Mouse (Mus musculus): Measurements from ENCODE around the gene Trem1. TPM values are rescaled to one million over a fixed set of nuclear protein-coding genes. Genes with fewer than 3 reads are reported as not detected.
A peak's percentile ranks its signal among the peaks of the same experiment; 100 is the strongest.

The Trem1 gene
- polyA plus RNA-seq, 1 experiment from 2014 or later = 0.06 TPM

DNA sequence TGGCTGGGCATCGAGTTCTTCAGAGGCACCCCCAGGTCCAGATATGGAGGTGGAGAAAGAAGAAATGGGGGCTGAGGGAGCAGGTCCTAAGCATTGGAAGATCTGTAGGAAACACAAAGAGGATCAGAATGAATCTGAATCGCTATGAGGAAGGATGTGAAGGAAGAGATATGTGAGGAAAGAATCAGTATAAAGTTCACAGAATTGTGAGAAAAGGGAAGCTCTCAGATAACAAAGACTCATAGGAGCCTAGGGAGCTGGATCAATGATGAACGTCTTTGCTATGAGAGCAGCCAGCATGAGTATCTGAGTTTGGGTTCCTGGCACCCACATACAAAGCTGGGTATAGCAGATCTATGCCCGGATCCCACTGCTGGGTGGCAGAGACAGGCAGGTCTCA, 37.3 kb downstream of the Trem1 start:
- ATAC-seq (ENCODE audit: insufficient number of reproducible peaks, low FRiP score, low TSS enrichment, low read depth) = no peak
- H3K9me3 ChIP-seq = no peaks in the 10 kb centered on the region
- 72% methylated on average over 4 of the region's 4 CpGs for WGBS
- no peaks in the 10 kb centered on the region for H3K27me3 ChIP-seq
- H3K36me3 ChIP-seq = no peaks in the 10 kb centered on the region
- no peak overlapping the region for H3K4me3 ChIP-seq
- H3K4me2 ChIP-seq = no peak overlapping the region
- no peaks in the 10 kb centered on the region for H3K4me1 ChIP-seq
- no peak overlapping the region for H3K27ac ChIP-seq
- H3K9ac ChIP-seq = no peak overlapping the region

DNA sequence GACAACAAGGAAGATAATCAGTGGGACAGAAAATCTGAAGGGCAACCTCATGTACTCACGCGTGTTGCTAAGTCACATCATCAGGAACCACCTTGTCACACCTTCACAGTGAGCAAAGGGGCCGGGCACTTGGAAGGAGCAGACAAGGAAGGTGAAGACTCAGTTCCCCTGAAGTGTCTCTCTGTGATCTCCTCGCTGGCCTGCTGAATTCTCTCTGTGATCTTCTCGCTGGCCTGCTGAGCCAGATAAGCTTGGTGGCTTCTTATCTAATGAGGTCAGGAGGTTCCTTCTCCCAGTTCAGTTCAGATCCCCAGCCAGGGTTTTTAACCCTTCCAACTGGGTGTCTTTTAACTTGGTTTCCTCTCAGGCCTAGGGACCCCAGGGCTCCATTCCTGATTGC, 39.6 kb downstream of the Trem1 start:
- Histone ChIP-seq H3K4me2 (no peak overlapping the region), H3K4me3 (no peak overlapping the region), H3K9me3 (no peaks in the 10 kb centered on the region), H3K9ac (no peak overlapping the region), H3K36me3 (no peaks in the 10 kb centered on the region), H3K27ac (no peak overlapping the region), H3K27me3 (no peaks in the 10 kb centered on the region), H3K4me1 (no peaks in the 10 kb centered on the region)
- no peak for ATAC-seq (ENCODE audit: insufficient number of reproducible peaks, low FRiP score, low TSS enrichment, low read depth)
- 71% methylated on average over 5 of the region's 5 CpGs for WGBS

DNA sequence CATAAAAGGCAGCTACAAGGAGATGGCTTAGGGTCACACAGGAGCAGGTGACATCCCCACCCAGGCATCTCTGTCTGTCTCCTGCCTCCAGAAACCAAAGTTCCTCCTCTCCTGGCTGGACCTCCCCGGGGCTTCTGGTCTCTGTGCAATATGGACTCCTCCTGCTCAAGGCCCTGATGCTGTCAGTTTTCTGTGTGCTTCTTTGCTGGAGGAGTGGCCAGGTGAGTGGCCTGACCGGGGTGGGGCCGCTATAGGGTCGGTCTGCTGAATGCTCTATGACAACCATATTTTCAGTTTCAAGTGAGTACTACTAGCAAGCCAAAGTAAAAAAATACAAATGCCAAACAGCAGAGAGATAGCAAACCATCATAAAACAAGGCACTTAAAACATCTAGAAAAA, 40.0 kb downstream of the Trem1 start:
- ATAC-seq (ENCODE audit: insufficient number of reproducible peaks, low FRiP score, low TSS enrichment, low read depth) = no peak
- no peak overlapping the region for H3K4me2 ChIP-seq

DNA sequence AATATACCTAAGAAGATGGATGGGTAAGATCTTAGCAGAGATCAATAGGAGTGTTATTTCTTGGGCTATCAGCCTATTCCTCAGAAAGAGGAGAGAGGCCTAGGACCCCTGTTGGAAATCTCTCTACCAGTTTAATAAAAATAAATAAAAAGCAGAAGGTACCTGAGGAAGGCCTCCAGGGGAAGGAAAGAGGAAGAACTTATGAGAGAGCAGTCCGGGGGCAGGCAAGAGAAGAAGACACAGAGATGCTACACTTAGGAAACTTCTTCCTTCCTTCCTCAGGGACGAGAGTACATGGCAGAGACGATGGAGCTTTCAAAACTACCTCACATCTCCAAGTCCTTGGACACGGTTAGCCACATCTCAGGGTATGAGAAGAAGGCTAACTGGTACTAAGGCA, 41.5 kb downstream of the Trem1 start:
- Histone ChIP-seq H3K9ac (no peak overlapping the region), H3K27ac (no peak overlapping the region), H3K27me3 (no peaks in the 10 kb centered on the region), H3K4me1 (no peaks in the 10 kb centered on the region), H3K4me3 (no peak overlapping the region), H3K9me3 (no peaks in the 10 kb centered on the region), H3K4me2 (no peak overlapping the region), H3K36me3 (no peaks in the 10 kb centered on the region)
- no peak for ATAC-seq (ENCODE audit: insufficient number of reproducible peaks, low FRiP score, low TSS enrichment, low read depth)
- 74% methylated on average over 4 of the region's 4 CpGs for WGBS

More for the DNA sequence above, 40.0 kb downstream of the Trem1 start:
- WGBS = 90% methylated on average over 4 of the region's 4 CpGs
- no peaks in the 10 kb centered on the region for H3K27me3 ChIP-seq
- no peak overlapping the region for H3K4me3 ChIP-seq
- no peaks in the 10 kb centered on the region for H3K9me3 ChIP-seq
- no peaks in the 10 kb centered on the region for H3K36me3 ChIP-seq
- no peak overlapping the region for H3K27ac ChIP-seq
- no peaks in the 10 kb centered on the region for H3K4me1 ChIP-seq
- no peak overlapping the region for H3K9ac ChIP-seq

DNA sequence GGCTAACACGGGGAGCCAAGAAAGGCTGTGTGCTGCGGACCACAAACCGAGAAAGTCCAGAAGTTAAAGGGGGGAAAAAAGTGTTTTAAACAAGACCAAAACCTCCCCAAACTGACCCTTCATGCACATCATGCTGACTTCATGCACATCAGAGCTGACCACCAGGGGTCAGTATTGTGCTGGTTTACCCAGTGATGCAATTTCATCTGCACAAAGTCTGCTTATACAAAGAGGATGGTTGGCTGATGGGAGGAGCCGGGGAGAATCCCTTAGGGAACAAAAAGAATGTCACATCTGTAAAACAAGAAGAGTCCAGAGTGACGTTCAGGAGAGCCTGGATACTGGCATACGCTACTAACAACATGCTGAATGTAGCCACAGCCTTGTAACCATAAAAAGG, 42.3 kb downstream of the Trem1 start:
- Histone ChIP-seq H3K9me3 (no peaks in the 10 kb centered on the region), H3K4me3 (no peak overlapping the region), H3K4me2 (no peak overlapping the region), H3K27ac (no peak overlapping the region), H3K9ac (no peak overlapping the region), H3K27me3 (no peaks in the 10 kb centered on the region), H3K4me1 (no peaks in the 10 kb centered on the region), H3K36me3 (no peaks in the 10 kb centered on the region)
- no peak for ATAC-seq (ENCODE audit: insufficient number of reproducible peaks, low FRiP score, low TSS enrichment, low read depth)
- WGBS = 35% methylated on average over 6 of the region's 6 CpGs

DNA sequence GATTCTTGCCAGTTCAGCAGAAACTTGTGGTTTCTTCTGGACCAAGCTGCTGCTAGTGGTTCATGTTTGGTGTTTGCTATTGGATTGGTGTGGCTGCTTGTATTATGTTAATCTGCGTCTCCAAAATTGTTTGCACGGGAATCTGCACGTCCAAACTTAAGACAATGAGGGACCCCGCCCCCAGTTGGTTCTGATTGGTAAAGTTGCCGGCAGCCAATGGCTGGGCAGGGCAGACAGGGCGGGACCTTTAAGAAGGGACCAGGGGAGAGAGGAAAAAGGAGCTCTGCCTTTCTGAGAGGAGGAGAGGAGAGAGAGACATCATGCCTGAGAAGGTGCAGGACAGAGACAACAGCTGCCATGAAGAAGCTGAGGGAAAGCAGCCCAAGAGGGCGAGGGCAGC, 43.2 kb downstream of the Trem1 start:
- Histone ChIP-seq H3K4me1 (no peaks in the 10 kb centered on the region), H3K9me3 (no peaks in the 10 kb centered on the region), H3K4me3 (no peak overlapping the region), H3K36me3 (no peaks in the 10 kb centered on the region), H3K27me3 (no peaks in the 10 kb centered on the region), H3K4me2 (no peak overlapping the region), H3K27ac (no peak overlapping the region), H3K9ac (no peak overlapping the region)
- ATAC-seq (ENCODE audit: insufficient number of reproducible peaks, low FRiP score, low TSS enrichment, low read depth) = no peak
- WGBS = 62% methylated on average over 7 of the region's 7 CpGs

DNA sequence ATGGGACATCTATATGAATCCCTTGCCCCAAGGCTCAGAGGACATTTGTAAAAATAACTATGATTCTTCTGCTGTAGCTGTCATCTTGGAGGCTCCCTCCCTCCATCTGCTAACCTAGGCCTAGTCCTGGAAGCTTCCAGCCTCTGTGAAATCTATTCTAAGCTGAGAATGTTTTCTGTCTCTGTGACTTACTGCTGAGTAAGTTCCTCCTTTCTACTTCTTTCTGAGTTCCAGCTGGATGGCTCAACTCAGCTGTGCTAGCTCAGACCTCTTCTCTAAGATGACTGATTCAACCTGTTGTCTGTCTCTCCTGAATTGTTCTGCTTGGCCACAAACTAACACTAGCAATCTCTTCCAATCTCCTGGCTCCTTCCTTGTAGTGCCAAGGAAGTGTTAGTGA, 45.8 kb downstream of the Trem1 start:
- H3K27ac ChIP-seq = no peak overlapping the region
- no peaks in the 10 kb centered on the region for H3K9me3 ChIP-seq
- H3K4me1 ChIP-seq = peaks cover 9% of the 10 kb centered on the region; the same call in 1 of the 2 replicates
- no peaks in the 10 kb centered on the region for H3K36me3 ChIP-seq
- H3K9ac ChIP-seq = no peak overlapping the region
- H3K27me3 ChIP-seq = no peaks in the 10 kb centered on the region
- no peak overlapping the region for H3K4me2 ChIP-seq
- ATAC-seq (ENCODE audit: insufficient number of reproducible peaks, low FRiP score, low TSS enrichment, low read depth) = no peak
- H3K4me3 ChIP-seq = no peak overlapping the region

DNA sequence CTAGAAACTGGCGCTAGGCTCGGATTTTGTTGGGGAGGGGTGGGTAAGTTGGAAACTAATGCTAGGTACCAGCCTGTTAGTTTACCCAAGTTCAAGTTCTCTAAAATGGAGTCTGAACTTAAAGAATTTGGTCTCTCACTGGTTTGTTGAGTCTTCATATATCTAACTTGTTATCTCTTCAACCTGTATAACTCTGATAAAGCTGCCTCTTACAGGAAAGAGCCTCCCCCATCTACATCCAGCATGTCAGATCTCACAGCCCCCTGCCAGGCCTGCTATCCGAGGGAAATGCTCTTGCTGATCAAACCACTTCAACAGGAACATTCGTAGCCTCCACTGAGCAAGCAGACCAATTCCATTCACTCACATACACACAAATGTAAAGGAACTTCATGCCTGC, 46.4 kb downstream of the Trem1 start:
- Histone ChIP-seq H3K9ac (no peak overlapping the region), H3K27me3 (no peaks in the 10 kb centered on the region), H3K36me3 (no peaks in the 10 kb centered on the region), H3K4me1 (peaks cover 9% of the 10 kb centered on the region; the same call in 1 of the 2 replicates), H3K4me3 (no peak overlapping the region), H3K4me2 (no peak overlapping the region), H3K9me3 (no peaks in the 10 kb centered on the region), H3K27ac (no peak overlapping the region)
- WGBS = 78% methylated on average over 4 of the region's 4 CpGs
- ATAC-seq (ENCODE audit: insufficient number of reproducible peaks, low FRiP score, low TSS enrichment, low read depth) = no peak

DNA sequence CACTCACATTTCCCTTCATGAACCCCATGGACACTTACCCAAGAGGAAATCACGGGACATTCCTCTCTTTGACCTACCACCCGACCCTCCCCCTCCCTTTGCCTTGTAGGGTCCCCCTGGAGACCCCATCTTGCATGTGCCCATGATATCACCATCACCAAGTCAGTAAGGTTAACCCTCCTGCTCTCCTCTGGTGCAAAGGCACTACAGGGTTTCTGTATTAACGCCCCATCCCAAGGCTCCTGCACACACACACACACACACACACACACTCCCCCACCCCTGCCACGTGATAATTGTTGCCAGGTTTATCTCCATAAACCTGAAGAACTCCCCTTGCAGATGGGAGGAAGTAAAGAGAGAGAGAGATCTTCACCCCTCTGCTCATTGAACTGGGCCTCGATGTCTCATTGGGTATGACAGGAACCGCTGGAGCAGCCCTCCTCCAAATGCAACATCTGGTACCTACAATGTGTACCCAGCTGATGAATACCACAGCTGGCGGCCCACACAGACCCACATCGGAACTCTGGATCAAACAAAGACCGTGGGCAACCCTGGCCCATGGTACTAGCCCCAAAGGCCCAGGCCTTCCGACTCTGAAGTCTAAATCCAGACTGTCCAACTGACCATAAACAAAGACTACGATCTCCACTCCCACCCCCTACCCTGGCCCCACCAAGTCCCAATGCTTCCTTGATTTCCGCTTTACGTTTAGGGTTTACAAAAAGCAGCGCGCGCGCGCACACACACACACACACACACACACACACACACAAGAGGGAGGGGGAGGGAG, 48.6 kb downstream of the Trem1 start:
- no peak overlapping the region for H3K27ac ChIP-seq
- no peaks in the 10 kb centered on the region for H3K36me3 ChIP-seq
- H3K9ac ChIP-seq = 0 out of 2 replicates have a peak overlapping the region, but pooled peaks have one; percentile 7
- H3K4me1 ChIP-seq = peaks cover 9% of the 10 kb centered on the region; the same call in 1 of the 2 replicates
- no peak for ATAC-seq (ENCODE audit: insufficient number of reproducible peaks, low FRiP score, low TSS enrichment, low read depth)
- 30% methylated on average over 18 of the region's 18 CpGs for whole genome bisulfite sequencing
- H3K27me3 ChIP-seq = no peaks in the 10 kb centered on the region
- H3K9me3 ChIP-seq = no peaks in the 10 kb centered on the region
- peak overlapping the region; percentile 27 for H3K4me3 ChIP-seq
- H3K4me2 ChIP-seq = peak overlapping the region; percentile 38

DNA sequence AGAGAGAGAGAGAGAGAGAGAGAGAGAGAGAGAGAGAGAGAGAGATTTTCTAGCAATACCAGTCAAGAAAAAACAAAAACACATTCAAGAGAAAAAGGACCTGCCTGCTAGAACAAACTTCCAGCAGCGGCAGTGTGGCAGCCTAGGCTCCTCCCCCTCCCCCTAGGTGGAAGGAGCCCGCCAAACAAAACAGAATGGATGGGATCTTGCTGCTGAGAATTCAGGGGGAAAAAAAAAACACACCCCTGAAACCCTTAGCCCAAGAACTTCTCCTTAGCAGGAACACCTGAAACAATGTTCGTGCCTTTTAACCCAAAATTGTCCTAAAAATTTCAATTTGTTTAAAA, 49.1 kb downstream of the Trem1 start:
- Histone ChIP-seq H3K4me3 (peak overlapping the region; percentile 27), H3K9me3 (no peaks in the 10 kb centered on the region), H3K27ac (no peak overlapping the region), H3K27me3 (no peaks in the 10 kb centered on the region), H3K36me3 (no peaks in the 10 kb centered on the region), H3K9ac (no peak overlapping the region), H3K4me1 (peaks cover 9% of the 10 kb centered on the region; the same call in 1 of the 2 replicates), H3K4me2 (peak overlapping the region; percentile 38)
- ATAC-seq (ENCODE audit: insufficient number of reproducible peaks, low FRiP score, low TSS enrichment, low read depth) = no peak
- 3% methylated on average over 3 of the region's 3 CpGs for WGBS

DNA sequence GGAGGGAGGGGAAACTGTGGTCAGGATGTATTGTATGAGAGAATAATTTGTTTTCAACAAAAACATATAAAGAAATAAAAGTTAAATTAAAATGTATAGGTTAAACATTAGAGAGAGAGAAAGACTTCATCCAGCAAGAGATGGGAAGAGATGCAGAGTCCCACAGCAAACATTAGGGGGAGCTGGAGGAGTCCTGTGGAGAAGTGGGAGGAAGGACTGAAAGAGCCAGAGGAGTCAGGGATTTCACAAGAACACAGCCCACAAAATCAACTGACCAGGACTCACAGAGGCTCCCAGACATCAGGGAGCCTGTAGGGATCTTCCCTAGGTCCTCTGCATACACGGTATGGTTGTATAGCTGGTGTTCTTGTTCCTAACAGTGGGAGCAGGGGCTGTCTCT, 54.2 kb downstream of the Trem1 start:
- H3K4me1 ChIP-seq = peaks cover under 1% of the 10 kb centered on the region; the same call in 1 of the 2 replicates
- no peak overlapping the region for H3K4me3 ChIP-seq
- H3K9ac ChIP-seq = no peak overlapping the region
- no peaks in the 10 kb centered on the region for H3K36me3 ChIP-seq
- no peak overlapping the region for H3K4me2 ChIP-seq
- H3K9me3 ChIP-seq = no peaks in the 10 kb centered on the region
- ATAC-seq (ENCODE audit: insufficient number of reproducible peaks, low FRiP score, low TSS enrichment, low read depth) = no peak
- H3K27me3 ChIP-seq = no peaks in the 10 kb centered on the region
- WGBS = 54% methylated on average over 1 of the region's 1 CpGs
- no peak overlapping the region for H3K27ac ChIP-seq

DNA sequence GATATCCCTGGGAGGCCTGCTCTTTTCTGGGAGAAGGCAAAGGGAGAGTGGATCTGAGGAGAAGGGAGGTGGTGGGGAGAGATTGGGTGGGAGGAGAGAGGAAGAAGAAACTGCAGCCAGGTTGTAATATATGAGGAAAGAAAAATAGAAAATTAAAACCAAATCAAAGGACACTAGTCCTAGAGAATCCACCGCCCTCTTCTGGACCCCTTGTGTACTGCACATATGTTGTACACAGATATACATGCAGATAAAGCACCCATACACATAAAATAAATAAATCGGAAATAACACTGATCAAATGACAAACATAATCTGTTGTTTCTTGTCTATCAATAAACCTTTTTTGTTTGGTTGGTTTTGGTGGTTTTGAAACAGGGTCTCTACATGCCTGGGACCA, 54.7 kb downstream of the Trem1 start:
- H3K9me3 ChIP-seq = no peaks in the 10 kb centered on the region
- H3K27me3 ChIP-seq = no peaks in the 10 kb centered on the region
- no peak overlapping the region for H3K4me3 ChIP-seq
- no peak overlapping the region for H3K4me2 ChIP-seq
- no peak for ATAC-seq (ENCODE audit: insufficient number of reproducible peaks, low FRiP score, low TSS enrichment, low read depth)
- no peaks in the 10 kb centered on the region for H3K4me1 ChIP-seq
- 65% methylated on average over 2 of the region's 2 CpGs for WGBS
- H3K27ac ChIP-seq = no peak overlapping the region
- H3K9ac ChIP-seq = no peak overlapping the region
- no peaks in the 10 kb centered on the region for H3K36me3 ChIP-seq

All from limb, embryonic 15.5 days (tissue).